Mouse (Mus musculus) CH12.LX (cell line): ENCODE data around the gene Arg2. TPM values are rescaled to one million over a fixed set of nuclear protein-coding genes. Genes with fewer than 3 reads are reported as not detected.

Experiments used
- DNase-seq: peaks from one replicate; pipeline ENCODE4 v3.0.0-alpha.2; 2013; ENCODE audit errors: extremely low read depth
- H3K27ac ChIP-seq: 2 replicates; pipeline ENCODE4 v1.5.1; 2012; ENCODE audit warnings: low read depth, mild to moderate bottlenecking, control low read depth, moderate library complexity; ENCODE audit not compliant: insufficient read depth
- H3K27me3 ChIP-seq: replicated peaks from 2 replicates; pipeline ENCODE3; 2012; ENCODE audit warnings: inconsistent platforms
- H3K36me3 ChIP-seq, 2 experiments: replicated peaks in 1 of 2; 2 replicates each; pipeline versions ENCODE3 to v1.6.1; 2012; ENCODE audit warnings: inconsistent platforms in 1 of 2, low read length in 1 of 2, mild to moderate bottlenecking in 1 of 2, mixed read lengths in 1 of 2, moderate library complexity in 1 of 2; ENCODE audit not compliant: control insufficient read depth in 1 of 2, insufficient read depth in 1 of 2
- H3K4me1 ChIP-seq, 2 experiments: 2 replicates each; pipeline ENCODE4 v1.6.1; 2012; ENCODE audit warnings: inconsistent platforms in 1 of 2, moderate library complexity in 1 of 2; ENCODE audit not compliant: insufficient read depth in 2 of 2, control insufficient read depth in 1 of 2
- H3K4me2 ChIP-seq: 2 replicates; pipeline ENCODE4 v1.6.1; 2012; ENCODE audit warnings: low read depth, mild to moderate bottlenecking, control low read depth; ENCODE audit not compliant: poor library complexity, insufficient read depth, severe bottlenecking
- H3K4me3 ChIP-seq, 3 experiments: fragments of 150-350 bp in 1 of 3; sonication (generic) in 1 of 3; replicated peaks in 1 of 3; 2 replicates each; pipeline versions ENCODE3 to v1.5.1; 2011 to 2012; ENCODE audit warnings: low read depth in 2 of 3, low read length in 2 of 3, mild to moderate bottlenecking in 2 of 3, moderate library complexity in 2 of 3, control low read depth in 1 of 3, improper control_type of control experiment in 1 of 3, inconsistent platforms in 1 of 3, mixed read lengths in 1 of 3; ENCODE audit not compliant: poor library complexity in 1 of 3
- H3K79me2 ChIP-seq: replicated peaks from 2 replicates; pipeline ENCODE4 v1.6.1; 2012; ENCODE audit warnings: mild to moderate bottlenecking, moderate library complexity; ENCODE audit not compliant: control insufficient read depth, poor library complexity, insufficient read depth, severe bottlenecking; ENCODE audit errors: extremely low read depth
- H3K9ac ChIP-seq: 2 replicates; pipeline ENCODE4 v1.6.1; 2012; ENCODE audit warnings: low read depth, mild to moderate bottlenecking, control low read depth, moderate library complexity; ENCODE audit not compliant: insufficient read depth
- H3K9me3 ChIP-seq: replicated peaks from 2 replicates; pipeline ENCODE3; 2012; ENCODE audit warnings: low read length, inconsistent platforms, mixed read lengths
- BHLHE40 ChIP-seq: IDR thresholded peaks from 2 replicates; pipeline ENCODE4 v1.6.1; 2011; ENCODE audit warnings: mild to moderate bottlenecking, low read depth, low read length, improper control_type of control experiment
- CHD1 ChIP-seq: IDR thresholded peaks from 2 replicates; pipeline ENCODE4 v1.6.1; 2012; ENCODE audit warnings: low read depth, low read length, improper control_type of control experiment, inconsistent platforms
- CHD2 ChIP-seq: IDR thresholded peaks from 2 replicates; pipeline ENCODE4 v1.6.1; 2011; ENCODE audit warnings: low read length, improper control_type of control experiment
- E2F4 ChIP-seq: IDR thresholded peaks from 2 replicates; pipeline ENCODE4 v1.6.1; 2011; ENCODE audit warnings: low read depth, low read length, improper control_type of control experiment; ENCODE audit not compliant: insufficient replicate concordance
- EP300 ChIP-seq: IDR thresholded peaks from 2 replicates; pipeline ENCODE4 v1.6.1; 2011; ENCODE audit warnings: low read length, improper control_type of control experiment
- ETS1 ChIP-seq: conservative IDR thresholded peaks from 2 replicates; pipeline ENCODE4 v1.6.1; 2012; ENCODE audit warnings: low read depth, mild to moderate bottlenecking, inconsistent platforms, low read length, improper control_type of control experiment, moderate library complexity
- GABPA ChIP-seq: IDR thresholded peaks from 2 replicates; pipeline ENCODE4 v1.6.1; 2012; ENCODE audit warnings: low read depth, low read length, improper control_type of control experiment, inconsistent platforms; ENCODE audit not compliant: insufficient replicate concordance
- HCFC1 ChIP-seq: IDR thresholded peaks from 2 replicates; pipeline ENCODE4 v1.6.1; 2012; ENCODE audit warnings: low read depth, mild to moderate bottlenecking, inconsistent platforms, low read length, improper control_type of control experiment
- JUN ChIP-seq: IDR thresholded peaks from 2 replicates; pipeline ENCODE4 v1.6.1; 2011; ENCODE audit warnings: low read depth, mild to moderate bottlenecking, low read length, improper control_type of control experiment, moderate library complexity; ENCODE audit not compliant: insufficient read depth
- JUND ChIP-seq: conservative IDR thresholded peaks from 2 replicates; pipeline ENCODE4 v1.6.1; 2011; ENCODE audit warnings: low read depth, low read length, improper control_type of control experiment
- KAT2A ChIP-seq: IDR thresholded peaks from 2 replicates; pipeline ENCODE4 v1.6.1; 2012; ENCODE audit warnings: low read length, improper control_type of control experiment, inconsistent platforms; ENCODE audit not compliant: insufficient replicate concordance
- MAX ChIP-seq: IDR thresholded peaks from 2 replicates; pipeline ENCODE4 v1.6.1; 2011; ENCODE audit warnings: low read length, improper control_type of control experiment
- MYC ChIP-seq: IDR thresholded peaks from 2 replicates; pipeline ENCODE4 v1.6.1; 2011; ENCODE audit warnings: low read depth, mild to moderate bottlenecking, improper control_type of control experiment, low read length
- NELFE ChIP-seq: IDR thresholded peaks from 2 replicates; pipeline ENCODE4 v1.6.1; 2011; ENCODE audit warnings: low read depth, low read length, improper control_type of control experiment
- NRF1 ChIP-seq: IDR thresholded peaks from 2 replicates; pipeline ENCODE4 v1.6.1; 2014; ENCODE audit warnings: low read depth, mild to moderate bottlenecking, inconsistent platforms, low read length, improper control_type of control experiment, moderate library complexity
- POLR2A ChIP-seq: IDR thresholded peaks from 2 replicates; pipeline ENCODE4 v1.6.1; 2011; ENCODE audit warnings: low read depth, mild to moderate bottlenecking, improper control_type of control experiment, low read length
- POLR2AphosphoS2 ChIP-seq: IDR thresholded peaks from 2 replicates; pipeline ENCODE4 v1.6.1; 2011; ENCODE audit warnings: low read depth, low read length, improper control_type of control experiment
- RAD21 ChIP-seq: IDR thresholded peaks from 2 replicates; pipeline ENCODE4 v1.6.1; 2011; ENCODE audit warnings: low read depth, mild to moderate bottlenecking, low read length, improper control_type of control experiment, moderate library complexity
- RCOR1 ChIP-seq: conservative IDR thresholded peaks from 2 replicates; pipeline ENCODE4 v1.6.1; 2012; ENCODE audit warnings: low read depth, mild to moderate bottlenecking, inconsistent platforms, low read length, improper control_type of control experiment
- SIN3A ChIP-seq: IDR thresholded peaks from 2 replicates; pipeline ENCODE4 v1.6.1; 2012; ENCODE audit warnings: low read length, improper control_type of control experiment, inconsistent platforms
- SMC3 ChIP-seq: IDR thresholded peaks from 2 replicates; pipeline ENCODE4 v1.6.1; 2011; ENCODE audit warnings: low read depth, low read length, improper control_type of control experiment
- TCF12 ChIP-seq: IDR thresholded peaks from 2 replicates; pipeline ENCODE4 v1.6.1; 2014; ENCODE audit warnings: low read depth, mild to moderate bottlenecking, inconsistent platforms, low read length, improper control_type of control experiment
- ZC3H11A ChIP-seq: IDR thresholded peaks from 2 replicates; pipeline ENCODE4 v1.6.1; 2012; ENCODE audit warnings: low read depth, mild to moderate bottlenecking, inconsistent platforms, low read length, improper control_type of control experiment
- ZMIZ1 ChIP-seq: IDR thresholded peaks from 2 replicates; pipeline ENCODE4 v1.6.1; 2012; ENCODE audit warnings: low read depth, mild to moderate bottlenecking, inconsistent platforms, low read length, improper control_type of control experiment
- ZNF384 ChIP-seq: IDR thresholded peaks from 2 replicates; pipeline ENCODE4 v1.6.1; 2012; ENCODE audit warnings: low read depth, low read length, improper control_type of control experiment, inconsistent platforms
- dilution Hi-C: fragments of 300-500 bp; cut with MboI; formaldehyde crosslinking; loops from 2 replicates; pipeline ENCODE4 v1.14.3; 2020; ENCODE audit warnings: low sequenced_read_pairs; ENCODE audit not compliant: extremely low pct_unique_long_range_greater_than_20kb, extremely low pct_ligation_motif_present
- in situ Hi-C: fragments of 300-500 bp; cut with MboI; formaldehyde crosslinking; loops from 3 replicates; pipeline ENCODE4 v1.14.3; 2019; ENCODE audit warnings: low sequenced_read_pairs, low pct_ligation_motif_present, low pct_unique_long_range_greater_than_20kb, mixed read lengths
- polyA plus RNA-seq: library from polyadenylated mRNA; unstranded; fragments of >175 nt; gene quantifications from 2 replicates; pipeline ENCODE4 v1.2.1, GENCODE M21; 2012; ENCODE audit warnings: low read depth; ENCODE audit not compliant: insufficient read length
- total RNA-seq, 2 experiments: library from RNA; depleted of rRNA; stranded (reverse); fragments of 300-350 nt in 1 of 2; fragments of >200 nt in 1 of 2; gene quantifications; 2 replicates each; pipeline ENCODE4 v1.2.3; 2012 to 2014

The Arg2 gene
- total and polyA plus RNA-seq, 3 experiments: not detected

GRCm38 (mm10) chr12:79172019-79172941, 41.7 kb downstream of the Arg2 start, which contains the start of gene Vti1b (continued):
- TF ChIP-seq KAT2A: peak; percentile 91; the same call in 1 of the 2 replicates
- peak; percentile 76; the same call in 1 of the 2 replicates for TF ChIP-seq MYC
- peak; percentile 65 for TF ChIP-seq POLR2A
- peak; percentile 55; the same call in 1 of the 2 replicates for TF ChIP-seq TCF12
- peak; percentile 93 for TF ChIP-seq SIN3A
- TF ChIP-seq POLR2AphosphoS2: peak; percentile 86; the same call in 1 of the 2 replicates
- TF ChIP-seq GABPA: no peak; the same call in 1 of the 2 replicates
- TF ChIP-seq JUND: no peak
- TF ChIP-seq ZMIZ1: no peak; the same call in none of the 2 replicates
- no peak for TF ChIP-seq ZC3H11A
- TF ChIP-seq BHLHE40: 0 out of 2 replicates have a peak, but pooled peaks have one; percentile 18
- peak; percentile 99 for TF ChIP-seq MAX

DNA sequence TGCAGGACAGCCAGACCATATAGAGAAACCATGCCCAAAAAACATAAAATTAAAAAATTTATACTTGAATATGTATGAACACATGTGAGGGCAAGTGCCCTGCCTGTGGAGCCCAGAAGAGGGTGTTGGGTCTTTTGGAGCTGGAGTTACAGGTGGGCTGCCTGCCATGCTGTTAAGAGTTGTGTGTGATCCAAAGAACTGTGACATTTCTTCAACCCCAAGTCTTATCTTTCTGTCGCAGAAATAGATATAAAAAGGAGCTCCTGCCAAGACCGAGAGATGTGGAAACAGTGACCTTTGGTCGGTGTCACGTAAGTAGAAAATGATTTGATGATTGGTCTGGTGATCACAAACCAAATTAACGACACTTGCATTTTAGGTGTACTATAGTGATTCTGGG, 43.1 kb downstream of the Arg2 start:
- Histone ChIP-seq H3K9me3 (no peaks in the 10 kb centered on the region), H3K9ac (no peak overlapping the region), H3K4me2 (no peak overlapping the region)
- TF ChIP-seq KAT2A (no peak), NELFE (no peak), EP300 (no peak), MYC (no peak), CHD1 (no peak), JUN (no peak), ZNF384 (no peak), RCOR1 (no peak), SMC3 (no peak), CHD2 (no peak), RAD21 (no peak), ZMIZ1 (no peak), ZC3H11A (no peak), E2F4 (no peak), HCFC1 (no peak), MAX (no peak), ETS1 (no peak), NRF1 (no peak), GABPA (no peak)
- TF ChIP-seq, all 38 proteins: peak for 0
- Histone ChIP-seq H3K36me3 (peaks cover 25 to 62% of the 10 kb centered on the region in 2 experiments), H3K4me3 (no peak overlapping the region), H3K4me1 (peaks cover 0 to 22% of the 10 kb centered on the region in 2 experiments; a peak in 2 of 4 replicates), H3K79me2 (peaks cover 24% of the 10 kb centered on the region), H3K27me3 (no peaks in the 10 kb centered on the region), H3K27ac (no peak overlapping the region)
- in situ Hi-C loops (no loop called here), dilution Hi-C loops (no loop called here)
- no peak for DNase-seq
